Mouse (Mus musculus) CD8-positive naive resting alpha-beta T cell, adult 2 months (primary cell): ENCODE results near the gene Ppp1r8.
"Not testable (repeated sequence)": the region's sequence is repeated elsewhere in the genome, so short reads cannot be mapped to it uniquely, and the experiment has no call there.

Experiments
- DNase-seq, 2 experiments: peaks; one replicate each; pipeline ENCODE4 v3.0.0; 2022; ENCODE audit warnings: low read depth in 2 of 2, low spot score in 2 of 2

Ppp1r8 gene

DNA sequence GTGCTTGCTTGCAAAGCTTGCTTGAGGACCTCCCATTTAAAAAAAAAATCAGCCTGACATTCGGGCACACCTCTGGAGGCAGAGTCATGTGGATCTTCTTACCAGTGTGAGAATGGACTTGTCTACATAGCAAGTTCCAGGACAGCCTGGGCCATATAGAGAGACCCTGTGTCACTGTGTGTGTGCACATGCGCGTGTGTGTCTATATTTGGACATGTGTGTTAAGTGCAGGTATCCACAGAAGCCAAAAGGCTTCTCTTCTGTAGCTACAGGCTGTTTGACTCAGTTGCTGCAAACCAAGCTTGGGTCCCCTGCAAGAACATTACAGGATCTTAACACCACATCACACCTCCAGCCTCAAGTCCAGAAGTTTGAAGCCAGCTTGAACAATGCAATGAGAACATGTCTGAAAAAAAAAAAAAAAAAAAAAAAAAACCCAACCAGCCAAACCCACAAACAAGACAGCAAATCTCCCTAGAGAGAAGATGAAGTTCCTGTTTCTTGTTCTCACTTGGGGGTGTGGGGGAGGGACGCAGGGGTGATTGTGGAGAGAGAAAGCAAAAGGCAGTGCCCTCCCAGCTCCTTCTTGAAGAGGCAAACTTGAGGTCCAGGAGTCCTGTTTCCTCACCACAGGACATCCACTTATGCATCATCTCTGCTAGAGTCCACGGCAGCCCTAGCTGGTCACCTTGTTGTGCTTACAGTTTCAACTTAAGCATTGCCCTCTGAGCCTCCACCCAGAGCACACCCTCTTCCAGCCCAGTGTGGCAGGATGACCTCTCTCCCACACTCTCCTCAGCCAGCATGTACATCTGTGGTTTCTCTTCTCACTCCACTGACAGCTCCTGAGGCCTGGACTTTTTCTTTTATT lies 35.0 kb downstream of the Ppp1r8 start:
- DNase-seq = no peak

DNA sequence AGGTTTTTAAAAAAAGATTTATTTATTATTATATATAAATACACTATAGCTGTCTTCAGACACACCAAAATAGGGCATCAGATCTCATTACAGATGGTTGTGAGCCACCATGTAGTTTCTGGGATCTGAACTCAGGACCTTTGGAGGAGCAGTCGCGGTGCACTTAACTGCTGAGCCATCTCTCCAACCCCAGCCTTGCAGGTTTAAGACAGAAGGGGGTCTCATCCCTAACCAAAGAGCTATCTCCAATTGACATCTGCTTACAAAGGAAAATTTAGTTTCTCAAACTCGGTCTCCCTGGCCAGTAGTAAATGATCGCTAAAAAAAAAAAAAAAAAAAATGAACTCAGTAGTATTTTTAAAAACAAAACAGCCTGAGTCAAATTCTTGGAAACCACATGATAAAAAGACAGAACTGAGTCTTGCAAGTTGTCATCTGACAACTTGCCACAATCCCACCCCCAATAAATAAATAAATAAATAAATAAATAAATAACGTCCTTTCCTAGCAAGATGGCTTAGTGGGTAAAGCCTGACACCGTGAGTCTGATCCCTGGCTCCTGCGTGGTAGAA lies 36.3 kb downstream of the Ppp1r8 start:
- no peak for DNase-seq

- no peak for DNase-seq
Observed at GRCm38 (mm10) chr4:132805599-132806197, 37.3 kb downstream of the Ppp1r8 start.

DNA sequence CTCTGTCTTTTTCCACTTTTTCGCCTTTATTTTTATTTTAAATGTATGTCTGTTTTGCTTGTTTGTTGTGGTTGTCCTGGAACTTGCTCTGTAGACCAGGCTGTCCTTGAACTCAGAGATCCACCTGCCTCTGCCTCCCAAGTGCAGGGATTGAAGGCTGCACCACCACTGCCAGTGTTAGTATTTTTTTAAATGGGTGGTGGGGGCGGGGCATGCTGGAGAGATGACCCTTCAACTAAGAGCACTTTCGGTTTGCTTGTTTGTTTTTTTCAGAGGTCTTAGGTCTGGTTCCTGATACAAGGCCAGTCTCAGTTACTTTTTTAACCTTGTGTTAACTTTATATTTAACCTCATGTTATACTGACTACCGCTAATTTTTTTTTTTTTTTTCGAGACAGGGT lies 37.8 kb downstream of the Ppp1r8 start:
- no peak for DNase-seq

DNA sequence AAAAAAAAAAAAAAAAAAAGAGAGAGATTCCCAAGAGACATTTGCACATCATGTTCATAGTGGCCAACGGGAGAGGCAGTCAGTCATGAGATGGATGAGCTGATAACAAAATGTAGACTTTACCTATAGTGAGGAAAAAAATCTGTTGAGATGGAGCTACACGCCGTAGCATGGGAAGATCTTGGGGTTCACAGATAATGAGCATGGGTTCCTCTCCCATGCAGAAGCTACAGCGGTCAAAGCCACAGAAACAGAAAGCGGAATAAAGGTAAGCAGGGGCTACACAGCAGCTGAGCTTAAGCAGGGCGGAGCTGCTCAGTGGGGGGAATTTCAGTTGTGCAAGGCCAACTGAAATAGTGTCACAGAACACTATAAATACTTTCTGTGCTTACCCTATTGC lies 38.6 kb downstream of the Ppp1r8 start:
- no peak for DNase-seq

- no peak for DNase-seq
Observed at GRCm38 (mm10) chr4:132803876-132804275, 39.1 kb downstream of the Ppp1r8 start.

GRCm38 (mm10) chr4:132803212-132803611 lies 39.8 kb downstream of the Ppp1r8 start:
- no peak for DNase-seq

DNA sequence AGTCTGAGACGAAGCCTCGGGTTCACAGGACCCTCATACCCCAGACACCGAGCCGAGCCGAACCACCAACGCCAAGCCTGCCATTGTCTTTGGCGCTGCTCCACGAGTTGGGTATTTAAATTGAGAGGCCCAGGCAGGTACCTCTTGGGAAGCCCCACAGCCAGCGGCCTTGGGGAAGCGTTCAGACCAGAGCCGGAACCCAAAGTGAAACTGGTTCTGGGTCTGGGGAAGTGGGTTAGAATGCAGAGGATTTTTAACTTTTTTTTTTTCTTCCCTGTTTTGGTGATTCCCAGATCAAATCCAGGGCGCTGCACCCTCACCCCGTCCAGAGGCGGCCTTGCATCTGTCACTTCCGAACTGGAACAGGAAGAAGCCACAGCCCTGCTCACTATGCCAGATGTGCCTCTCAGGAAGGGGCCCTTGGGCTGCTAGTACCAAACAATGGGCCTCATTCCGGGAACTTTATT lies 40.8 kb downstream of the Ppp1r8 start:
- peak; percentile 9 to 17 for DNase-seq

GRCm38 (mm10) chr4:132801176-132802077 lies 41.5 kb downstream of the Ppp1r8 start:
- DNase-seq = no peak

DNA sequence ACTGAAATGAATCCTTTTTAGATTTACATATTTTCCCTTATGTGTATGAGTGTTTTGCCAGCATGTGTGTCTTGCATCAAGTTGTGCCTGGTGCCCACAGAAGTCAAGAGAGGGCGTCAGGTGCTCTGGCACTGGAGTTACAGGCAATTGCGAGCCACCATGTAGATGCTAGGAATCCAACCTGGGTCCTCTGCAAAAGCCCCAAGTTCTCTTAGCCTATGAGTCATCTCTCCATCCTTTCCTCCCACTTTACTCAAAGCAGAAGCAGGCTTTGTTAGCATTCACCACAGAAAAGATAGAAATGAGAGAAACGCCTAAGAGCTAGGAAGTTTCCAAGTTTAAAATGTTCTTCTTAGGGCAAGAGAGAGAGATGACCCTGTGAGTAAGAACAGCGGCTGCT lies 43.1 kb downstream of the Ppp1r8 start:
- DNase-seq = no peak

GRCm38 (mm10) chr4:132798666-132799065 lies 44.3 kb downstream of the Ppp1r8 start:
- not testable (repeated sequence) for DNase-seq

GRCm38 (mm10) chr4:132798028-132798427 lies 44.9 kb downstream of the Ppp1r8 start:
- DNase-seq = no peak

- DNase-seq = no peak
Observed at GRCm38 (mm10) chr4:132797461-132797860, 45.5 kb downstream of the Ppp1r8 start.

GRCm38 (mm10) chr4:132796196-132796886 lies 46.6 kb downstream of the Ppp1r8 start, which contains the start of gene Themis2:
TSS of gene Themis2 (minus strand) at chr4:132796387.
- peak; percentile 24 to 64 for DNase-seq

DNA sequence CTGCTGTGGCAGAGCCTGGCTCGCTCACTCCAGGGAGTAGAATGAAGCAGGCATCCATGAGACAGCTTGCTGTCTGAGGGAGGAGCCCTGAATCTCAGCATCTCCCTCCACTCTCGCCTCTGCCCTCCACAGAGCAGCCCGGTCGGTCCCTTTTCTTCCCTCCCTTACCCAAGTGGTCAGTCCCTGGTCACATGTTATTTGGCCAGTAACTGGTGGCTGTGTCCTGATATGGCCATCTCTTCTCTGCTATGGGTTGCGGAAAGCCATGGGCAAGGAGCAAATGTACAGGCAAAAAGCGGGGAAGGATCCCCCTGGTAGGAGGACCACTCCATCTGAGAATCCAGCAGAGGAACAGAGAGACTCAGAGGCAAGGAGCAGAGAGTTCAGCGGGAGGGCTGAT lies 47.8 kb downstream of the Ppp1r8 start:
- DNase-seq = no peak

GRCm38 (mm10) chr4:132794760-132795159 lies 48.2 kb downstream of the Ppp1r8 start:
- DNase-seq = no peak

- DNase-seq = no peak
Observed at GRCm38 (mm10) chr4:132794028-132794427, 48.9 kb downstream of the Ppp1r8 start.

DNA sequence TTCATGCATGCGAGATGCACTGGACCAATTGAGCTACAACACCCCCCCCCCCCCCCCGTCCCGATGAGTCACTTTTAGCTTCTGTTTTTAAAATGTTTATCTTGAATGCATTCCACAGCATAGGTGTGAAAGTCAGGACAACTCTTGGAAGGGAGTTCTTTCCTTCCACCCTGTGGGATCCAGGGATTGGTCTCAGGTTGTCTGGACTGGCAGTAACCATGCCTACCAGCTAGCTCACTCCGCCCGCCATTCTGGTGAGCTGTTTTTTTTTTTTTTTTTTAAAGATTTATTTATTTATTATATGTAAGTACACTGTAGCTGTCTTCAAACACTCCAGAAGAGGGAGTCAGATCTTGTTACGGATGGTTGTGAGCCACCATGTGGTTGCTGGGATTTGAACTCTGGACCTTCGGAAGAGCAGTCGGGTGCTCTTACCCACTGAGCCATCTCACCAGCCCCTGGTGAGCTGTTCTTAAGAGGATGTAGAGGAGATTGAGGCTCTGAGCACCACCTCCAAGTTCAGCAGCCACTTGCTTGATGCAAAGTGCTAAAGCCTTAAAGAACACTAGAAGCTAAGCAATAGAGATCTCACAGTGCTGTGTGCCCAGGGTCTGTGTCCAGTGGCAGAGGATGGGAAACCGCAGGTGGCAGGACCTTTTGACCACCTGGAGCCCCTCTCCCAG lies 49.5 kb downstream of the Ppp1r8 start:
- not testable (repeated sequence) for DNase-seq

DNA sequence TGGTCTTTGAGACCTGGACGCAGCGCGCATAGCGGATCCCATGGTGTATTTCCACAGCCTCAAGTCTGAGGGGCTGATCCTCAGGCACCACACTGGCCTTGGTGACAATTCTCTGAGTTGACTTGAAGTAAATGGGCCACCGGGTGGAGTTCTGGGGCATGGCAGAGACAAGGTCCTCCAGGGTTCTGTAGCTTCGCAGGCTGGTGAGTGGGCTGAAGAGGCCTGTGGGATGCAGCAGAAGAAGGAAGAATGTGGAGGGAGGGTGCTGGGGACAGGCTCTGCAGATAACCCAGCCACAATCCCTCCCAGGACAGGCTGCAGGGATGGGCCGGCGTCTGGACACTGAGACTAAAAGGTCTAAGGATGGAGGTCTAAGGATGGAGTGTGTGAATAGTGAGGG lies 53.2 kb downstream of the Ppp1r8 start:
- no peak for DNase-seq

DNA sequence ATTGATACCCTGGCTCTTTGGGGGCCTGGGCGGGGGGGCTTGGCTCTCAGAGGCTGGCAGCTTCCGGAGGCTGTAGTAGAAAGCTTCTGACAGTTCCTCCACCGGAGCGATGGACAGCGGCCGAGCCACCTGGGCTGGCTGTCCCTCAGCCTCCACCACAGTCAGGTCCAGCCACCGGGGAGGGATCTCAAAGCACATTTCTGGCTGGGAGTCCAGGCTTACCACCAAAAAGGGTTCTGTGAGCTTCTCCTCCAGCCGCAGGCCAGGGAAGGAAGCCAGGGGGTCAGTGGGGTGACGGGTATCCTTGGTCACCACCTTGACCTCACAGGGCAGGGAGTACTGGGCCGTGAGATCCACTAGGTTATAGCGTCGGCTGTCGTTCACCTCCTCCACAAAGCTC lies 57.7 kb downstream of the Ppp1r8 start:
- DNase-seq = no peak
